Mouse (Mus musculus) spleen, adult 2 months (tissue): ENCODE measurements around the gene Zfp1.

Source experiments
- CTCF ChIP-seq: fragments of 200-500 bp; IDR thresholded peaks from 2 replicates; pipeline ENCODE4 v1.5.1; 2011; ENCODE audit warnings: mild to moderate bottlenecking, inconsistent platforms; ENCODE audit not compliant: insufficient read depth, insufficient read length, insufficient replicate concordance; ENCODE audit errors: extremely low read depth
- POLR2A ChIP-seq: fragments of 200-500 bp; IDR thresholded peaks from 2 replicates; pipeline ENCODE4 v1.6.1; 2011; ENCODE audit warnings: low read depth, low read length, inconsistent platforms

DNA sequence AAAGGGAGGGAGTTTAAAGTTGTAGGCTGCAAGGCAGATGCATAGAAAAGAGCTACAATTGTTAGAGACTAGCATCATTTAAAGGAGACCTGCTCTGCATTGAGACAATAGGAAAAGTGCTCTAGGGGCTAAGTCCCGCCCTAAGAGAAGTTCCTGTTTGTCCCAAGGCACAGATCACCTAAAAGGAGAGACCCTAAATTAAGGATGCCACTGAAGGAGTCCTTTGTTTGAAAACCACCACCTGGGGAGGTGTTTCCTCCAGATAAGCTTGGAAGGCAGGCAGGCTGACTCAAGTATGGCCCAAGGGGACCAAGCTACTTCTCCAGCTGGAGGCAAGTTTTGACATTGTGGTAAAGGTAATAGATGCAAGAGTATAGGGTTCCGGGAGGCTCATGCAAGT is 5.6 kb downstream of the Zfp1 start:
- no peak for TF ChIP-seq POLR2A
- TF ChIP-seq CTCF = no peak
